Mouse (Mus musculus): ENCODE results near the gene Neu1. TPM values are rescaled to one million over a fixed set of nuclear protein-coding genes. Genes with fewer than 3 reads are reported as not detected.

Neu1 gene
- polyA plus RNA-seq, 1 experiment from 2014 or later: 25.2 TPM

GRCm38 (mm10) chr17:34980655-34981054 is 49.6 kb downstream of the Neu1 start:
- H3K4me1 ChIP-seq: peaks cover 15% of the 10 kb centered on the region
- H3K36me3 ChIP-seq: peaks cover 8% of the 10 kb centered on the region
- no peak for ATAC-seq (ENCODE audit: low FRiP score)
- H3K27ac ChIP-seq: 0 out of 2 replicates have a peak overlapping the region, but pooled peaks have one; percentile 96
- peak overlapping the region; percentile 84 for H3K9ac ChIP-seq
- WGBS: 15% methylated on average over 2 of the region's 2 CpGs
- H3K4me3 ChIP-seq: peak overlapping the region; percentile 69
- no peaks in the 10 kb centered on the region for H3K27me3 ChIP-seq
- no peaks in the 10 kb centered on the region for H3K9me3 ChIP-seq (replicated peaks)
- peak overlapping the region; percentile 82 for H3K4me2 ChIP-seq (replicated peaks)

- H3K4me1 ChIP-seq: peaks cover 15% of the 10 kb centered on the region
- H3K4me2 ChIP-seq (replicated peaks): peak within 1 kb of the TSS; percentile 82
- peaks cover 19% of the 10 kb centered on the region for H3K36me3 ChIP-seq
- peak; percentile 93 for ATAC-seq (ENCODE audit: low FRiP score)
- peak within 1 kb of the TSS; percentile 69 for H3K4me3 ChIP-seq
- H3K9ac ChIP-seq: peak within 1 kb of the TSS; percentile 84
- H3K9me3 ChIP-seq (replicated peaks): no peaks in the 10 kb centered on the region
- 1% methylated on average over 57 of the region's 58 CpGs for WGBS
- peak within 1 kb of the TSS; percentile 96 for H3K27ac ChIP-seq
- H3K27me3 ChIP-seq: no peaks in the 10 kb centered on the region
Observed at GRCm38 (mm10) chr17:34981690-34982180, 50.7 kb downstream of the Neu1 start, which contains the start of gene Lsm2. Lsm2 (plus strand) TSS chr17:34981862.

DNA sequence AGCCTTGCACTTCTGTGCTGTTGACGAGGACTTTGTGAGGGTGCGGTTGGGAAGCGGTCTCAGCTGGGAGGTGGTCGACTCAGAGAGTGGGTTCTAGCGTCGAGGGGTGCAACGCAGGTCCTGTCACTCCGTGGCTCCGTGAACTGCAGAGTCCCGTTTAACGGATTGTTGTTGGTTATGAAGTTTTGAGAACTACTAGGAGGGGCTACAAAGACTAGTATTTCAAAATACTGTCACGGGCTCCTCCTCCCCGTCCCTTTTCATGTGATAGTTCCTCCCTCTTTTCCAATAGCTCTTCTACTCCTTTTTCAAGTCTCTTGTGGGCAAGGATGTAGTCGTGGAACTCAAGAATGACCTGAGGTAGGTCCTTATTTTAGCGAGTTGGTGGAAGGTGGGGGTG is 51.3 kb downstream of the Neu1 start:
- peak overlapping the region; percentile 69 for H3K4me3 ChIP-seq

GRCm38 (mm10) chr17:34984218-34984617 is 53.2 kb downstream of the Neu1 start:
- peaks cover 27% of the 10 kb centered on the region for H3K36me3 ChIP-seq
- WGBS: 79% methylated on average over 2 of the region's 2 CpGs
- H3K27ac ChIP-seq: no peak overlapping the region

More for the DNA sequence above, 51.3 kb downstream of the Neu1 start:
- H3K4me1 ChIP-seq: peaks cover 15% of the 10 kb centered on the region
- peak overlapping the region; percentile 96 for H3K27ac ChIP-seq
- WGBS: 0% methylated on average over 15 of the region's 15 CpGs
- peak overlapping the region; percentile 82 for H3K4me2 ChIP-seq (replicated peaks)
- H3K9me3 ChIP-seq (replicated peaks): no peaks in the 10 kb centered on the region
- peaks cover 20% of the 10 kb centered on the region for H3K36me3 ChIP-seq
- peak overlapping the region; percentile 84 for H3K9ac ChIP-seq
- ATAC-seq (ENCODE audit: low FRiP score): peak; percentile 29; the same call in 1 of the 2 replicates
- no peaks in the 10 kb centered on the region for H3K27me3 ChIP-seq

More at GRCm38 (mm10) chr17:34984218-34984617, 53.2 kb downstream of the Neu1 start:
- Histone ChIP-seq H3K9me3 (replicated peaks) (no peaks in the 10 kb centered on the region), H3K4me3 (no peak overlapping the region), H3K9ac (no peak overlapping the region), H3K4me1 (peaks cover 15% of the 10 kb centered on the region), H3K4me2 (replicated peaks) (no peak overlapping the region), H3K27me3 (no peaks in the 10 kb centered on the region)
- ATAC-seq (ENCODE audit: low FRiP score): no peak

Other genes starting within 250 kb of the Neu1 start
- not detected in 2 replicates for gene C4b, start 187.4 kb upstream of the Neu1 start, polyA plus RNA-seq (2016; fragmentation: Nextera tagmentation; extraction: Ambion mirVana)
- gene Cyp21a1, start 126.7 kb upstream of the Neu1 start, polyA plus RNA-seq (2016; fragmentation: Nextera tagmentation; extraction: Ambion mirVana): not detected in 2 replicates
- 25.0 and 26.7 TPM in 2 replicates for gene Stk19, start 94.3 kb upstream of the Neu1 start, polyA plus RNA-seq (2016; fragmentation: Nextera tagmentation; extraction: Ambion mirVana)
- gene Dxo, start 94.2 kb upstream of the Neu1 start, polyA plus RNA-seq (2016; fragmentation: Nextera tagmentation; extraction: Ambion mirVana): 62.5 and 70.2 TPM in 2 replicates
- 64.9 and 65.8 TPM in 2 replicates for gene Skiv2l, start 81.0 kb upstream of the Neu1 start, polyA plus RNA-seq (2016; fragmentation: Nextera tagmentation; extraction: Ambion mirVana)
- 95.2 and 111 TPM in 2 replicates for gene Nelfe, start 80.9 kb upstream of the Neu1 start, polyA plus RNA-seq (2016; fragmentation: Nextera tagmentation; extraction: Ambion mirVana)
- 2.2 TPM in 2 replicates for gene Cfb, start 68.7 kb upstream of the Neu1 start, polyA plus RNA-seq (2016; fragmentation: Nextera tagmentation; extraction: Ambion mirVana)
- gene Zbtb12, start 51.8 kb upstream of the Neu1 start, polyA plus RNA-seq (2016; fragmentation: Nextera tagmentation; extraction: Ambion mirVana): 12.0 and 12.8 TPM in 2 replicates
- 0.10 and 0.29 TPM in 2 replicates for gene Gm20547, start 49.2 kb upstream of the Neu1 start, polyA plus RNA-seq (2016; fragmentation: Nextera tagmentation; extraction: Ambion mirVana)
- gene C2, start 33.0 kb upstream of the Neu1 start, polyA plus RNA-seq (2016; fragmentation: Nextera tagmentation; extraction: Ambion mirVana): 1.4 and 2.6 TPM in 2 replicates
- 110 and 113 TPM in 2 replicates for gene Ehmt2, start 32.8 kb upstream of the Neu1 start, polyA plus RNA-seq (2016; fragmentation: Nextera tagmentation; extraction: Ambion mirVana)
- 0.13 and 0.15 TPM in 2 replicates for gene Slc44a4, start 16.8 kb upstream of the Neu1 start, polyA plus RNA-seq (2016; fragmentation: Nextera tagmentation; extraction: Ambion mirVana)
- 0.08 and 0.25 TPM in 2 replicates for gene Hspa1b, start 28.0 kb downstream of the Neu1 start, polyA plus RNA-seq (2016; fragmentation: Nextera tagmentation; extraction: Ambion mirVana)
- 0.99 TPM in 1 of 2 replicates, not detected in the other for gene Gm20481, start 38.7 kb downstream of the Neu1 start, polyA plus RNA-seq (2016; fragmentation: Nextera tagmentation; extraction: Ambion mirVana)
- gene Hspa1a, start 40.9 kb downstream of the Neu1 start, polyA plus RNA-seq (2016; fragmentation: Nextera tagmentation; extraction: Ambion mirVana): 2.2 and 3.1 TPM in 2 replicates
- gene Hspa1l, start 41.5 kb downstream of the Neu1 start, polyA plus RNA-seq (2016; fragmentation: Nextera tagmentation; extraction: Ambion mirVana): 1.3 TPM in 2 replicates
- 128 and 158 TPM in 2 replicates for gene Lsm2, start 50.6 kb downstream of the Neu1 start, polyA plus RNA-seq (2016; fragmentation: Nextera tagmentation; extraction: Ambion mirVana)
- 109 and 110 TPM in 2 replicates for gene Vars, start 69.7 kb downstream of the Neu1 start, polyA plus RNA-seq (2016; fragmentation: Nextera tagmentation; extraction: Ambion mirVana)
- gene Vwa7, start 85.3 kb downstream of the Neu1 start, polyA plus RNA-seq (2016; fragmentation: Nextera tagmentation; extraction: Ambion mirVana): 0.12 and 0.20 TPM in 2 replicates
- 2.4 and 3.6 TPM in 2 replicates for gene Sapcd1, start 96.8 kb downstream of the Neu1 start, polyA plus RNA-seq (2016; fragmentation: Nextera tagmentation; extraction: Ambion mirVana)
- 3.0 and 3.1 TPM in 2 replicates for gene Msh5, start 115.5 kb downstream of the Neu1 start, polyA plus RNA-seq (2016; fragmentation: Nextera tagmentation; extraction: Ambion mirVana)
- 157 and 159 TPM in 2 replicates for gene Clic1, start 118.7 kb downstream of the Neu1 start, polyA plus RNA-seq (2016; fragmentation: Nextera tagmentation; extraction: Ambion mirVana)
- gene Ddah2, start 127.8 kb downstream of the Neu1 start, polyA plus RNA-seq (2016; fragmentation: Nextera tagmentation; extraction: Ambion mirVana): 512 and 517 TPM in 2 replicates
- not detected in 2 replicates for gene Ly6g6c, start 134.1 kb downstream of the Neu1 start, polyA plus RNA-seq (2016; fragmentation: Nextera tagmentation; extraction: Ambion mirVana)
- 0.46 and 0.52 TPM in 2 replicates for gene Mpig6b, start 134.9 kb downstream of the Neu1 start, polyA plus RNA-seq (2016; fragmentation: Nextera tagmentation; extraction: Ambion mirVana)
- gene Ly6g6e, start 145.6 kb downstream of the Neu1 start, polyA plus RNA-seq (2016; fragmentation: Nextera tagmentation; extraction: Ambion mirVana): not detected in 2 replicates
- 2.1 and 2.3 TPM in 2 replicates for gene Ly6g6d, start 146.8 kb downstream of the Neu1 start, polyA plus RNA-seq (2016; fragmentation: Nextera tagmentation; extraction: Ambion mirVana)
- gene Ly6g6f, start 154.4 kb downstream of the Neu1 start, polyA plus RNA-seq (2016; fragmentation: Nextera tagmentation; extraction: Ambion mirVana): 0.47 and 0.62 TPM in 2 replicates
- 78.6 and 81.1 TPM in 2 replicates for gene Abhd16a, start 158.0 kb downstream of the Neu1 start, polyA plus RNA-seq (2016; fragmentation: Nextera tagmentation; extraction: Ambion mirVana)
- not detected in 2 replicates for gene Ly6g5c, start 177.0 kb downstream of the Neu1 start, polyA plus RNA-seq (2016; fragmentation: Nextera tagmentation; extraction: Ambion mirVana)
- gene Ly6g5b, start 184.2 kb downstream of the Neu1 start, polyA plus RNA-seq (2016; fragmentation: Nextera tagmentation; extraction: Ambion mirVana): 1.4 and 1.5 TPM in 2 replicates
- 19.8 and 20.8 TPM in 2 replicates for gene Gpank1, start 190.2 kb downstream of the Neu1 start, polyA plus RNA-seq (2016; fragmentation: Nextera tagmentation; extraction: Ambion mirVana)
- gene Csnk2b, start 190.8 kb downstream of the Neu1 start, polyA plus RNA-seq (2016; fragmentation: Nextera tagmentation; extraction: Ambion mirVana): 237 and 276 TPM in 2 replicates
- 7.3 and 7.7 TPM in 2 replicates for gene D17H6S53E, start 195.1 kb downstream of the Neu1 start, polyA plus RNA-seq (2016; fragmentation: Nextera tagmentation; extraction: Ambion mirVana)
- gene Apom, start 200.8 kb downstream of the Neu1 start, polyA plus RNA-seq (2016; fragmentation: Nextera tagmentation; extraction: Ambion mirVana): 0.39 TPM in 1 of 2 replicates, not detected in the other
- 87.9 and 88.3 TPM in 2 replicates for gene Bag6, start 203.9 kb downstream of the Neu1 start, polyA plus RNA-seq (2016; fragmentation: Nextera tagmentation; extraction: Ambion mirVana)
- 206 and 213 TPM in 2 replicates for gene Prrc2a, start 233.6 kb downstream of the Neu1 start, polyA plus RNA-seq (2016; fragmentation: Nextera tagmentation; extraction: Ambion mirVana)
- gene Aif1, start 244.8 kb downstream of the Neu1 start, polyA plus RNA-seq (2016; fragmentation: Nextera tagmentation; extraction: Ambion mirVana): 7.8 and 7.9 TPM in 2 replicates

Data from hindbrain, embryonic 12.5 days (tissue).